Mouse (Mus musculus) adrenal gland, postnatal 10 days (tissue): ENCODE data around the gene Jagn1. TPM values are rescaled to one million over a fixed set of nuclear protein-coding genes. Genes with fewer than 3 reads are reported as not detected.
A peak's percentile ranks its signal among the peaks of the same experiment; 100 is the strongest.

Source experiments
- DNase-seq: peaks from one replicate; pipeline ENCODE4 v3.0.0; 2021; ENCODE audit warnings: mixed read lengths
- total RNA-seq, 2 experiments: library from RNA; stranded (reverse); gene quantifications; 2 replicates each; pipeline ENCODE4 v1.2.3; 2021

Gene Jagn1
- total RNA-seq, 2 experiments from 2014 or later, result 47.6 to 48.4 TPM

GRCm38 (mm10) chr6:113434691-113435090, 7.7 kb upstream of the Jagn1 start:
- peak; percentile 70 for DNase-seq

GRCm38 (mm10) chr6:113435664-113436205, 6.6 kb upstream of the Jagn1 start, which contains the start of gene Cidec:
Gene Cidec (minus strand): TSS chr6:113435760.
- peak; percentile 45 for DNase-seq

GRCm38 (mm10) chr6:113437135-113437534, 5.2 kb upstream of the Jagn1 start:
- DNase-seq, result no peak

GRCm38 (mm10) chr6:113438721-113439430, 3.5 kb upstream of the Jagn1 start:
- peak; percentile 51 for DNase-seq

- DNase-seq, result peak; percentile 72
Observed at GRCm38 (mm10) chr6:113440686-113441085, 1.7 kb upstream of the Jagn1 start.

DNA sequence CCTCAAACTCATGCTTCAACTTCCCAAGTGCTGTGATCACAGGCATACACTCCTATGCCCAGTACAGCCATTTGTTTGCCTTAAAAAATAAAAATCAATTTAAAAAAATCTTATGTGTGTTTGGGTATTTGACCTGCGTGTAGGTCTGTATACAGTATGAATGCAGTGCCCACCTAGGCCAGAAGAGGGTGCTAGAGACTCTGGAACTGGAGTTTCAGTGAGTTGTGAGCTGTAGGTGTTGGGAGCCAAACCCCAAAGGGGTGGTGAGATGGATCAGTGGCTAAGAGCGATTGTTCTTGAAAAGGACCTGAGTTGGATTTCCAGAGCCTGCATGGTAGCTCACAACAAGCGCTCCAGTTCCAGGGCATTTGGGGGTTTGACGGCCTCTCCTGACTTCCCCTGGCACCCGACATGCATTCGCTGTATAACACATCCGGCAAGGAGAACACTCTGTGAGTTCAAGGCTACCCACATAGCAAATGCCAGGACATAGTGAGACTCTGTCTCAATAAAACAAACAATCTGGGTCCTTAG, 1.2 kb upstream of the Jagn1 start:
- peak; percentile 85 for DNase-seq

GRCm38 (mm10) chr6:113442087-113442441, 305 bp upstream of the Jagn1 start:
- no peak for DNase-seq

DNA sequence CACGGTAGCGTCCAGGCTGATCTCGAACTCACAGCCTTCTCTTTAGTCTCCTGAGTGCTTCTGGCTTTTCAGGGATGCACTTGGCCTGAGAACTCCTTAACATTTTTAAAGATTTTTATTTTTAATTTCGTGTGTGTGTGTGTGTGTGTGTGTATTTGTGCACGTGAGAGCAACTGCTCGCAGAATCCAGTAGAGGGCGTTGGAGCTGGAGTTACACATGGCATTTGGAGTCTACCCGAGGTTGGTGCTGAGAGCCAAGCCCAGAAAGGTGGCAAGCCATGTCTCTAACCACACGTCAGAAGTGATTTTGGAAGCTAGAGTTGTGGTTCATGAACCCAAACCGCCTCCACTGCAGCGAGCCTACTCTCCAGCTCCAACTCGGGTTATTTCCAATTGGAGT, 722 bp downstream of the Jagn1 start:
- no peak for DNase-seq

- DNase-seq, result no peak
Observed at GRCm38 (mm10) chr6:113444207-113444965, 2.0 kb downstream of the Jagn1 start.

GRCm38 (mm10) chr6:113447639-113448038, 5.3 kb downstream of the Jagn1 start:
- DNase-seq, result no peak

- no peak for DNase-seq
Observed at GRCm38 (mm10) chr6:113451839-113452238, 9.5 kb downstream of the Jagn1 start.

DNA sequence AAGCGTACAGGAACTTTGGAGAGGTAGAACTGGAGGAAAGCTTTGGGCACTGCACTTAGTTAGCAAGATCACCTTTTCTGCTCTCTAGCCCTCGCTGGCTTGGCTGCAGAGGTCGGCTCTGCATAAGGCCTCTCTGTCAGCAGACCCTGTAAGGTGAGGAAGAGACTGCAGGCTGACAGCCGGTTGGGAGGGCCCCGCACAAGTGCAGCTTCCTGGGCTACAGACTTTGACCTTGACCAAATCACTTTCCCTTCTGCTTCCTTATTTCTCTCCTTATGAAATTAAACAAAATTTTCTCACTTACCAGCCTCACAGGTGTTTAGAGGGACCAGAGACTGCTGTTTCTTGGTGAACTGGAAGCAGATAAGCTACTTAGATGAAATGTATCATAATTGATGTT, 12.6 kb downstream of the Jagn1 start:
- no peak for DNase-seq

- no peak for DNase-seq
Observed at GRCm38 (mm10) chr6:113457952-113458534, 15.7 kb downstream of the Jagn1 start, which contains the start of gene Il17re. Gene Il17re (plus strand): TSS chr6:113458484.

GRCm38 (mm10) chr6:113458635-113459034, 16.3 kb downstream of the Jagn1 start:
- DNase-seq, result no peak

DNA sequence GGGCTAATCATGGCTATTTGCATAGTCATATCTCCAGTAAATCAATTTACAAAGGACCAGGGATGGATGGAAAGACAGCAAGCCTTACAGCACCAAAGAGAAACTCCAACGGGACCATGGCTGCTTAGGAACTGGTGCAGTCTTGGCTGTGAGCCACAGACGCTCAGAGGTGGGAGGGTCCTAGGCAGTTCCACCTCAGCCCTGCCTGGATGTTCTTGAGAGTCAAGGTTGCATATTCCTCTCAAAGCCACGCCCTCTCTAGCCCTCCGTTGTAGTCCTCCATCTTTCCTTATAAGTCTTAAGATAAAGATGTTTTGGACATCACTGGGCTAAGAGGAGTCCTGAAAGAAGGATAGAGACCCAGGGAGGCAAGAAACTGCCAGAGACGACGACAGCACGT, 21.7 kb downstream of the Jagn1 start:
- DNase-seq, result no peak

DNA sequence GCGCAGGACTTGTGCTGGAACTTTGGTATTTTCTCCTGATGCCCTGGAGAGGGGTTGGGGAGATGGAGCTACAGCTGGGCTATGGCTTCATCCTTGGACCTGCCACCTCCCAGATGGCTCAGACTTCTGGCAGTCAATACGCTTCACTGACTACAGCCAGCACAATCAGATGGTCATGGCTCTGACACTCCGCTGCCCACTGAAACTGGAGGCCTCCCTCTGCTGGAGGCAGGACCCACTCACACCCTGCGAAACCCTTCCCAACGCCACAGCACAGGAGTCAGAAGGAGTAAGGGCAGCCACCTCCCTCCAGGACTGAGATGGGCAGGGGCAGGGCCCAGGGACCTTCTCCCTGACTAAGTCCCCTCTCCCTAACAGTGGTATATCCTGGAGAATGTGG, 23.2 kb downstream of the Jagn1 start:
- no peak for DNase-seq

DNA sequence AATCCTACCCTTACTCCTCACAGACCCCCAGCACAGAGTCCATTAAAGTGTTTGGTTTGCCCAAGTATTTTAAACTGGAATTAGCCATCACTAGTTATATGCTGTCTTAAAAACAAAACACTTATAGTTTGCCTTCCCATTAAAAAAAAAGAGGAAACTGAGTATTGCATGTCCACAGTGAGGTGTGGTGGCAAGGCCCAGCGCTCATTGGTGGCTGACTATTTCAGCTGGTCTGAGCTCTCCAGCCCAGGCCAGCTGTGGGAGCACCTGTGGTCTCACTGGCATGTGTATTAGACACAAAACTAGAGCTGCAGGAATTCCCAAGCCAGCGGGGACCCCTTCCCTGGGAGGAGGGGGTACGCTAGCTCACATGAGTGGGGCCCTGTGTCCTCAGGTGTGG, 26.1 kb downstream of the Jagn1 start:
- DNase-seq, result no peak

- peak; percentile 78 for DNase-seq
Observed at GRCm38 (mm10) chr6:113469021-113469420, 26.7 kb downstream of the Jagn1 start.

- DNase-seq, result peak; percentile 88
Observed at GRCm38 (mm10) chr6:113469432-113469831, 27.1 kb downstream of the Jagn1 start.

GRCm38 (mm10) chr6:113471297-113471936, 29.0 kb downstream of the Jagn1 start, which contains the start of gene Il17rc:
Gene Il17rc (plus strand): TSS chr6:113471427.
- DNase-seq, result peak; percentile 77

DNA sequence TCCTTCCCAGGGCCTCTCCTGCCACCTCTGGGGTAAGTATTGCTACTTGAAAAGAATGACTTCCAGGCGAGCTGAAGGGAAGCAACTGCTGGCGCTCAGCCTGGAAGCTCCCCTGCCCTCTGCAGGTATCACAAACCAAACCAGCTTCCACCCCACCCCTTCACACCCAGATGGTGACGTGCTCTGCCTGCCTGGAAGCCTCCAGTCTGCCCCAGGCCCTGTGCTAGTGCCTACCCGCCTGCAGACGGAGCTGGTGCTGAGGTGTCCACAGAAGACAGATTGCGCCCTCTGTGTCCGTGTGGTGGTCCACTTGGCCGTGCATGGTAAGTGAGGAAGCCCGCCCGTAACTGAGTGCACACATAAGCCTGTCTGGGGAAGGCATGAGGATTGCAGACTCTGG, 29.7 kb downstream of the Jagn1 start:
- no peak for DNase-seq

DNA sequence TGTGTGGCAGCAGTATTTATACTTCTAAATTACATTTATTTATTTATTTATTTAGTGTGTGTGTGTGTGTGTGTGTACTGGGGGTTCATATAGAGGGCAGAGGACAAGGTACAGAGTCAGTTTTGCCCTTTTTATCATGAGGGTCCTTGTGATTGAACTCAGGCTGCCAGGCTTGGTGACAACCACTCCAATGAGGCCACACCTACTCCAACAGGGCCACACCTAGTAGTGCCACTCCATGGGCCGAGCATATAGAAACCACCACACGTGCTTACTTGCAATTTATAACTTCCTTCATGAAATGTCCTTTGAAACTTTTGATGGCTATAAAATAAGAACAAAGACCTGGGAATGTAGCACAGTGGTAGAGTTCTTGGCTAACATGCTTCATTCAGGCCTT, 30.9 kb downstream of the Jagn1 start:
- DNase-seq, result no peak
